ENCODE assay signal across 1 mouse cellular context in the genomic region with DNA sequence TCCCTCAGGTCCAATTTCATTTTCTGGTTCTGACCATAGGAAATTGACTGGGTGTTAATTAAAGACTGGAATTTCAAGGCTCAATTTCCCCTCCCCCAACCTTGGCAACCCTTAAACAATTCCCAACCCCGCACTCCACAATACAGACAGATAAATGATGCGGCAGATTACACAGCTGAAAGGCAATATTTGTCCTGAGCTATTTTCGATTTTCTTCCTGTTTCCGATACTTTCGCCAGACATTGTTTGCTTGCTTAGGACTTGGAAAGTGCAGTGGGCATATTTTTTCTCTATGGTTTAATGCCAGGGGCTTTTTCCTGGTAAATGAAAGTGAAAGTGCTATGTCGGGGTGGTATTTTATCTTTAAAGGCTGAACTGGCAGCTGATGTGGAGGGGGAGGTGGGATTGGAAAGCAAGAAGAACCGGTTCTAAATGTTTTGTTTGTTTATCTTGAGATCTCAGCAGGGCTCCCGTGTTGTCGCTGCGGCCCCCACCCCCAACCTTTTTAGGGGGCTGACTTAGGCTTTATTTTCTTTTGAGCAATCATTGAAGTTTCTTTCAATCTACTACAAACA.
TF ChIP-seq lines count a peak whose summit lies in the region.

No protein-coding gene starts in this region.

TF ChIP-seq in MEL, 35 proteins besides CTCF, POLR2A, EP300 and RAD21 (continued from another document):
- TF ChIP-seq GATA1 (IDR thresholded peaks at IDR 0.05; ENCODE audit: low read depth, low read length) (peak; percentile 22), CHD1 (IDR thresholded peaks at IDR 0.05; ENCODE audit: low read depth, low read length) (0 out of 2 replicates have a peak, but pooled peaks have one; percentile 13), SIN3A (IDR thresholded peaks at IDR 0.05; ENCODE audit: low read length) (peak; percentile 22; the same call in 1 of the 2 replicates)
TF ChIP-seq in MEL: peak in this region for 4.
